17 mouse cellular contexts compared by ENCODE assay signal in genomic region chr14:78881563-78881962, GRCm38 (mm10). TPM values are rescaled to one million over a fixed set of nuclear protein-coding genes. Genes with fewer than 3 reads are reported as not detected.
DNase-seq lines count a peak whose midpoint lies in the region; ATAC-seq and TF ChIP-seq lines count a peak whose summit lies in the region.
"Had no signal": no experiment of that assay in that cellular context is flagged by ENCODE, and none has a peak within 500 bp of the region (broad histone marks: within the 10 kb centered on the region; RNA-seq: fewer than 3 reads in every experiment).

No protein-coding gene starts in this region.

- no peak for TF ChIP-seq CTCF in stomach, postnatal 0 days (IDR thresholded peaks at IDR 0.05; ENCODE audit: low read depth)

- peak overlapping the region; percentile 41 for H3K4me2 ChIP-seq in heart, embryonic 13.5 days
- no peak overlapping the region for H3K4me2 ChIP-seq in hindbrain, embryonic 15.5 days
- no peak overlapping the region for H3K4me2 ChIP-seq in hindbrain, embryonic 12.5 days (replicated peaks)
- no peak overlapping the region for H3K4me2 ChIP-seq in stomach, embryonic 16.5 days (ENCODE audit: low read depth, low read length)
- no peak overlapping the region for H3K4me2 ChIP-seq in stomach, postnatal 0 days (replicated peaks; ENCODE audit: low read depth)
- H3K4me2 ChIP-seq: forebrain, embryonic 15.5 days had no signal

- H3K36me3 ChIP-seq in heart, embryonic 13.5 days, result no peaks in the 10 kb centered on the region
- H3K36me3 ChIP-seq in hindbrain, embryonic 15.5 days, result no peaks in the 10 kb centered on the region
- H3K36me3 ChIP-seq in hindbrain, embryonic 12.5 days, result no peaks in the 10 kb centered on the region
- no peaks in the 10 kb centered on the region for H3K36me3 ChIP-seq in stomach, embryonic 16.5 days (ENCODE audit: control insufficient read depth, insufficient read depth, low read length)
- no peaks in the 10 kb centered on the region for H3K36me3 ChIP-seq in stomach, postnatal 0 days (ENCODE audit: control insufficient read depth, insufficient read depth, low read length)
- H3K36me3 ChIP-seq: forebrain, embryonic 15.5 days had no signal

- H3K27me3 ChIP-seq in heart, embryonic 13.5 days (replicated peaks), result no peaks in the 10 kb centered on the region
- no peaks in the 10 kb centered on the region for H3K27me3 ChIP-seq in hindbrain, embryonic 15.5 days
- no peaks in the 10 kb centered on the region for H3K27me3 ChIP-seq in hindbrain, embryonic 12.5 days
- H3K27me3 ChIP-seq in stomach, embryonic 16.5 days (ENCODE audit: control insufficient read depth, insufficient read depth, low read length), result no peaks in the 10 kb centered on the region
- no peaks in the 10 kb centered on the region for H3K27me3 ChIP-seq in stomach, postnatal 0 days (ENCODE audit: control insufficient read depth, insufficient read depth, low read length)
- H3K27me3 ChIP-seq: forebrain, embryonic 15.5 days had no signal

- 56% methylated on average over 10 of the region's 10 CpGs for WGBS in heart, embryonic 13.5 days
- 53% methylated on average over 10 of the region's 10 CpGs for WGBS in hindbrain, embryonic 15.5 days
- 60% methylated on average over 10 of the region's 10 CpGs for WGBS in hindbrain, embryonic 12.5 days
- 71% methylated on average over 10 of the region's 10 CpGs for WGBS in stomach, embryonic 16.5 days
- WGBS in stomach, postnatal 0 days, result 54% methylated on average over 10 of the region's 10 CpGs

- no peak for TF ChIP-seq EP300 in stomach, postnatal 0 days (optimal IDR thresholded peaks at IDR 0.05)

- peak overlapping the region; percentile 5; the same call in 1 of the 2 replicates for H3K4me3 ChIP-seq in heart, embryonic 13.5 days
- no peak overlapping the region for H3K4me3 ChIP-seq in hindbrain, embryonic 15.5 days
- H3K4me3 ChIP-seq in hindbrain, embryonic 12.5 days, result no peak overlapping the region
- no peak overlapping the region for H3K4me3 ChIP-seq in stomach, embryonic 16.5 days (replicated peaks; ENCODE audit: low read length)
- no peak overlapping the region for H3K4me3 ChIP-seq in stomach, postnatal 0 days (ENCODE audit: low read depth, low read length)
- H3K4me3 ChIP-seq: forebrain, embryonic 15.5 days had no signal

- no peak overlapping the region for H3K27ac ChIP-seq in heart, embryonic 13.5 days (replicated peaks)
- no peak overlapping the region for H3K27ac ChIP-seq in hindbrain, embryonic 15.5 days (replicated peaks)
- H3K27ac ChIP-seq in hindbrain, embryonic 12.5 days, result no peak overlapping the region
- no peak overlapping the region for H3K27ac ChIP-seq in stomach, embryonic 16.5 days (ENCODE audit: low read length)
- H3K27ac ChIP-seq in stomach, postnatal 0 days (replicated peaks), result no peak overlapping the region
- H3K27ac ChIP-seq: forebrain, embryonic 15.5 days had no signal

- peaks cover 63% of the 10 kb centered on the region for H3K4me1 ChIP-seq in heart, embryonic 13.5 days
- 0 out of 2 replicates have a peak, but pooled peaks cover 13% of the 10 kb centered on the region for H3K4me1 ChIP-seq in hindbrain, embryonic 15.5 days (replicated peaks)
- H3K4me1 ChIP-seq in hindbrain, embryonic 12.5 days, result peaks cover 15% of the 10 kb centered on the region
- H3K4me1 ChIP-seq in stomach, embryonic 16.5 days (ENCODE audit: control insufficient read depth, insufficient read depth, low read length), result 0 out of 2 replicates have a peak, but pooled peaks cover 3% of the 10 kb centered on the region
- H3K4me1 ChIP-seq in stomach, postnatal 0 days (replicated peaks; ENCODE audit: control insufficient read depth, insufficient read depth), result no peaks in the 10 kb centered on the region

- H3K9ac ChIP-seq in heart, embryonic 13.5 days, result no peak overlapping the region
- H3K9ac ChIP-seq in hindbrain, embryonic 15.5 days, result no peak overlapping the region
- no peak overlapping the region for H3K9ac ChIP-seq in hindbrain, embryonic 12.5 days
- no peak overlapping the region for H3K9ac ChIP-seq in stomach, embryonic 16.5 days (ENCODE audit: low read length)
- H3K9ac ChIP-seq in stomach, postnatal 0 days (ENCODE audit: low read length), result no peak overlapping the region
- H3K9ac ChIP-seq: forebrain, embryonic 15.5 days had no signal

- DNase-seq in heart, postnatal 4 days, result no peak
- no peak for DNase-seq in stomach, postnatal 0 days (ENCODE audit: low spot score)
- no peak for DNase-seq in spleen, postnatal 4 days (ENCODE audit: low spot score in 2 of 2)
- DNase-seq: embryo, embryonic 11 days; gastrocnemius, postnatal 36 days; kidney, adult 2 months; kidney, postnatal 10 days; left cerebral cortex, postnatal 4 days; liver; lung, postnatal 10 days; right cerebral cortex, postnatal 4 days; thymus, postnatal 14 days had no signal

- H3K9me3 ChIP-seq in heart, embryonic 13.5 days, result no peaks in the 10 kb centered on the region
- no peaks in the 10 kb centered on the region for H3K9me3 ChIP-seq in hindbrain, embryonic 15.5 days
- no peaks in the 10 kb centered on the region for H3K9me3 ChIP-seq in hindbrain, embryonic 12.5 days (replicated peaks)
- no peaks in the 10 kb centered on the region for H3K9me3 ChIP-seq in stomach, embryonic 16.5 days (replicated peaks; ENCODE audit: control insufficient read depth, low read length)
- H3K9me3 ChIP-seq in stomach, postnatal 0 days (ENCODE audit: control insufficient read depth, low read length), result no peaks in the 10 kb centered on the region
- H3K9me3 ChIP-seq: forebrain, embryonic 15.5 days had no signal

- no peak for ATAC-seq in heart, embryonic 13.5 days (ENCODE audit: extremely low read depth, insufficient number of reproducible peaks, low FRiP score, low TSS enrichment)
- ATAC-seq in hindbrain, embryonic 15.5 days (ENCODE audit: low FRiP score, low read depth), result 0 out of 2 replicates have a peak, but pooled peaks have one; percentile 27
- no peak for ATAC-seq in hindbrain, embryonic 12.5 days (ENCODE audit: low FRiP score)
- peak; percentile 17; the same call in 1 of the 2 replicates for ATAC-seq in stomach, embryonic 16.5 days (ENCODE audit: insufficient read depth, low FRiP score)
- ATAC-seq in stomach, postnatal 0 days (ENCODE audit: low FRiP score, low TSS enrichment), result no peak
- ATAC-seq: forebrain, embryonic 15.5 days had no signal

RNA-seq across cellular contexts. Expression of gene Vwa8, which starts 32.7 kb away (rescaled TPM):
- 14.9 and 16.3 TPM in 2 replicates for polyA plus RNA-seq in heart, embryonic 13.5 days (2015; fragmentation: Nextera tagmentation; extraction: Ambion mirVana)
- 100 to 1,000 TPM; 129 to 144 TPM for total RNA-seq in heart, postnatal 4 days (2021)
- 7.1 and 8.4 TPM in 2 replicates for polyA plus RNA-seq in hindbrain, embryonic 15.5 days (2015; fragmentation: Nextera tagmentation; extraction: Ambion mirVana)
- polyA plus RNA-seq in hindbrain, embryonic 12.5 days (2016; fragmentation: Nextera tagmentation; extraction: Ambion mirVana), result 9.5 and 10.0 TPM in 2 replicates
- 13.2 and 13.5 TPM in 2 replicates for polyA plus RNA-seq in stomach, embryonic 16.5 days (2015; fragmentation: Nextera tagmentation; extraction: Ambion mirVana)
- 10.5 and 11.7 TPM in 2 replicates for polyA plus RNA-seq in stomach, postnatal 0 days (2015; fragmentation: Nextera tagmentation; extraction: Ambion mirVana)

Comparison
In these comparisons a context has a peak if more than half of its experiments do, and no peak if none do; other contexts are left out.
1. ATAC-seq: peak in hindbrain, embryonic 15.5 days (single experiment) and stomach, embryonic 16.5 days (single experiment); none in heart, embryonic 13.5 days (single experiment), hindbrain, embryonic 12.5 days (single experiment) and stomach, postnatal 0 days (single experiment).